Mouse (Mus musculus) spleen, postnatal 10 days (tissue): ENCODE data around the gene Aldh3a2.

ENCODE experiments used
- DNase-seq, 2 experiments: peaks; one replicate each; pipeline ENCODE4 v3.0.0; 2021 to 2022; ENCODE audit warnings: low spot score in 2 of 2

Aldh3a2 gene

GRCm38 (mm10) chr11:61273928-61274327 lies 6.7 kb upstream of the Aldh3a2 start:
- DNase-seq, result no peak

GRCm38 (mm10) chr11:61271612-61272011 lies 4.3 kb upstream of the Aldh3a2 start:
- no peak for DNase-seq

DNA sequence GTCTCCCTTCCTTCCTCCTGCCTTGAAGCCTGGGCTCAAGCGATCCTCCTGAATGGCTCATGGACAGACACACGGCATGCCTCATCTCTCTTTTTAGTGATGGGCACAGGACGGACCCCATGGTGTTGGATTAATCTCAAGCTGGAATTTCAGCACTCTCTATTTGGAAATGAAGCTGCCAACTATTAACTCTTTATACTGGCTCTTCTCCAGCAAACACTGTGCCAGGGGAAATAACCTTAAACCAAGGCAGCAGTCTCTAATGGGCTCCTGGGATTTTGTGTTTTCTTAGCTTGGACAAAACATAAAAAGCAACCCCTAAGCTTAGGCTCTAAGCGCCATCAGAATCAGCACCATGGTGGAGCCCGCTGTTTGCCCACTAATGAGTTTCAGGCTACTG lies 3.1 kb upstream of the Aldh3a2 start:
- no peak for DNase-seq

DNA sequence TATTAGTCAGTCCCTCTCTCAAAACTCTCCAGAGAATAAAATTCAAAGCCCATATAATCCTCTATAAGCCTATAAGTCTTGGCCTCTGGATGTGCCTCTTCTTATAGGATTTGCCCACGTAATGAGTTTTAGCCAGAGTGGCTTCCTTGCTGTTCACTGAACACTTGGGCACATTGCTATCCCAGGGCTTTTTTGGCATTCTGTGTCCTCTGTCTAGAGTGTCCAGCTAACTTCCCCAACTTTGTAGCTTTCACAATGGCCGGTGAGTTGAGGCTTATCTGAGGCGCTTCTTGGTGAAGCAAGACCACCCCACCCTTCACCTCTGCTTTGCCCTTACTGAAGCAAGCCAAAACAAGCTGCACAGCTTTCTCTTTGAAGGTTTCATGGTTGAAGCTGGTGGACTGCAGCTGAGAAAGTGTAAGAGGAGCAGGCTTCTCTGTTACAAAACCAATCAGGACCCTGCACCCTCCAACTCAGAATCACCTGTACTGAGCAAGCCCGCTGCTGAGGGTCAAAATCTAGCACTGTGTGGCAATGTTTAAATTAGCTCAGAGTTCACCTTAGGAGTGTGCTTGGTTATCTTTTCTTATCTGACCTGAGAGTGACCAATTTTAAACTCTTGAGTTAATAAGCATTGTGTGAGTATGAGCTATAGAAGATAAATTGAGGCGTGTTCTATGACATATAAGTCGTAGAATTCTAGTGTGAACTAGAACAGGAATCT lies 1.5 kb upstream of the Aldh3a2 start:
- no peak for DNase-seq

DNA sequence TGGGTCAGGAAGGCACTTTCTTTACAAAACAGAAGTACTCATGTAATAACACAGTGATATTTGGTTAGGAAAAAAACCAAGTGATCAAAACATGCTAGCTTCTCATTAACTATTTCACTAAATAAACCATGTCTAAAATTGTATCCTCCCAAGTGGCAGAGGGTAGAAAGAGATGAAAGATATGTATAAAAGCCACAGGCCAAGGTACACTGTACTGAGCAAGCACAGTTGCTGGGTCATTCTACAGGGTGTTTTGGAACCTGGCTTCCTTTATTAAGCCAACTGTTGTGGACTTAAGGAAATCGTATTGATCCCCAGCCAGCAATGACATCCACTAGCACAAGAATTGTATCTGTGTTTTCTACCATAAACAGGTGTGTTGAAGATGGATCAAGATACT lies 3.4 kb downstream of the Aldh3a2 start:
- no peak for DNase-seq

GRCm38 (mm10) chr11:61262516-61262915 lies 4.7 kb downstream of the Aldh3a2 start:
- no peak for DNase-seq

DNA sequence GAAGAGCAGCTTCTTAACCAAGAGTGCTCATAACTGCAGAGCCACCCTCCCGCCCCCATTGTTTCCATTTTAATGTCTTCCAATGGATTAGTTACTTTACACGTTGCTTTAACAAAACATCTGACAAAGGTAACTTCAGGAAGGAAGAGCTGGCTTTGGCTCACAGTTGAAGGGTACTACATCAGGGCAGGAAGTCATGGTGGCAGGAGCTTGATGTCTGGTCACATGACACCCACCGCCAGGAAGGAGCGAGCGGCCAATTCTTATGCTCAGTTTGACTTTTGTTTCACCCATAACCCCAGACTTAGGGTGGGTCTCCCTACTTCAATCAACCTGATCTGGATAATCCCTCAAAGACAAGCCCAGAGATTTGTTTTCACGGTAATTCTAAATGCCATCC lies 8.2 kb downstream of the Aldh3a2 start:
- DNase-seq, result no peak

DNA sequence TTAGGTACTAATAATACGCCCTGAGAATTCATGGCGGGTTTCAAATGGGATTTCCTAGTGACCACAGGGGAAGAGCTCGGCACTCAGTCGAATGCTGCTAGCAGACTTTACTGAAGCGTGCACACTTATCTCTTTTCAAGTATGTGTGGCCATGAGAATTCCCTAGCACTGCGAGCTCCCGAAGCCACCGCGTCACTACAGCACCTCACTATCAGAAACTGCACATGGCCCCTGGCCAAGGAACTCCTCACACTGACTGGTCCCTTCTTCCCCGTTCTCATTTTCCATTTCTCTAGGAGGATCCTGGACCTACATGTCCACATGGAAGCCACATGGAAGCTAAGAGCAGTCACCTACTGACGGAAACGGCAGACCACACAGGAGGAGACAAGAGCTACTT lies 14.5 kb downstream of the Aldh3a2 start:
- no peak for DNase-seq

GRCm38 (mm10) chr11:61251741-61252140 lies 15.5 kb downstream of the Aldh3a2 start:
- no peak for DNase-seq

GRCm38 (mm10) chr11:61244406-61244805 lies 22.9 kb downstream of the Aldh3a2 start:
- no peak for DNase-seq

DNA sequence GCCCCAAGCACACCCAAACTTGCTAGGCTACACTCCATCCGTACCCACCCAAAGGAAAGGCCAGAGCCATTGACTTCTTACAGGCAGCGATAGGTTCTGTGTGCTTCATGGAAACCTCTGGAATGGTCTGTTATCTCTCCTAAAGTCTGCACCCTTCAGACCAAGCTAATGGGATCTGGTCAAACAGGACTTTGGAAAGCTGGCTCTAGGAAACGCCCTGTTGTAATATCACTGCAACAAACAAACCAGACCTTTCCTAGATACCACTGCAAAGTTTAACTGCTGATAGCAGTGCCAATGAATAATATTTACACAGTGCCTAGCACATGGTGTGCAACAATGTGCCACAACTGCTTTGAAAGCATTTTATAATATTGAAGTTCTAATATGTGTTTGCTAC lies 31.2 kb downstream of the Aldh3a2 start:
- DNase-seq, result no peak

GRCm38 (mm10) chr11:61234174-61234573 lies 33.1 kb downstream of the Aldh3a2 start:
- DNase-seq, result no peak

- peak; percentile 9 to 50 for DNase-seq
These were observed 35.9 kb downstream of the Aldh3a2 start for GRCm38 (mm10) chr11:61231329-61231728.

GRCm38 (mm10) chr11:61228406-61228805 lies 38.9 kb downstream of the Aldh3a2 start:
- DNase-seq, result no peak

GRCm38 (mm10) chr11:61227816-61228215 lies 39.4 kb downstream of the Aldh3a2 start:
- no peak for DNase-seq

DNA sequence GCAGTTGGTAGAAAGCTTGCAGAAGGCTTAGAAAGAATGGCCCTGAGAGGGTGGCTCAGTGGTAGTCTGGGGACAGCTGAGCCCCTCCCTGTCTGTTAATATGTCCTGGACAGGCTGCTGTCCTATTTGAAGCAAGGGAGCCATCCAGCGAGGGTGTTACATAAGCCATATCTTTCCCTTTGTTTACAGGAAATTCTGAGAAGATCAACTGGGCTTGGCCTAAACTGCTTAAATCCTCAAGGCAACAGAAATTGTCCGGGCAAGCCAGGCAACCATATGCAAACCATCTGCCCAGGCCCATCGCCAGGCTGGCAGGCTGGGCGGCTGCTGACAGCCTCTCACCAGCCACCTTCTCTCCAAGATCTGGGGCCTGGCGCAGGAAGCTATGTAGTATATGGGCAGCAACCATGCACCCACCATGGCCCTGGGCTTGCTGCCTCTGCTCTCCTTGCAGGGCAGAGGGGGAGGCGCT lies 41.3 kb downstream of the Aldh3a2 start:
- no peak for DNase-seq

- peak in 1 of 2 experiments; percentile 50 for DNase-seq
These were observed 41.8 kb downstream of the Aldh3a2 start for GRCm38 (mm10) chr11:61225511-61225910.

GRCm38 (mm10) chr11:61224907-61225306 lies 42.4 kb downstream of the Aldh3a2 start:
- no peak for DNase-seq

DNA sequence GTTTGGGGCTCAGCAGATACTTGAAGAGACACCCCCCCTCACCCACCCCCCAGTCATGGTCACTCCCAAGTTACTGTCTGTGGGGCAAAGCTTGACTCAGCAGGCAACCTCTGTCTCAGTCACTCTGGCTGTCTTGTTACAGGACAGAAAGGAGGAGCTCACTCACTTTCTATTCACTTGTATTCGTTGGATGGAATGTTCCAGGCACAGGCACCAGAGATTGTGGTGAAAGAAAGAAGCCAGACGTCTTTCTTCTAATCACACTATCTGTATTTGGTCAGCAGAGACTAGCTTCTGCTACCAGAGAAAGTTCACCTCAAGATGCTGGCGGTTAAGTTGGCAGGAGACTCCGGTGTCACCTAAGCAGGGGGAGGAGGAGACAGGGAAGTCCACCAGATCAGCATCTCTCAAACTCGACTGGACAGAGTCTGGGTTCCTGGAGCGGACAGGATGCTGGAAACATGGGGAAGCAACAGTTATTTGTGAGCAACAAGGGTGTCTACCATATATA lies 43.0 kb downstream of the Aldh3a2 start:
- DNase-seq, result no peak

DNA sequence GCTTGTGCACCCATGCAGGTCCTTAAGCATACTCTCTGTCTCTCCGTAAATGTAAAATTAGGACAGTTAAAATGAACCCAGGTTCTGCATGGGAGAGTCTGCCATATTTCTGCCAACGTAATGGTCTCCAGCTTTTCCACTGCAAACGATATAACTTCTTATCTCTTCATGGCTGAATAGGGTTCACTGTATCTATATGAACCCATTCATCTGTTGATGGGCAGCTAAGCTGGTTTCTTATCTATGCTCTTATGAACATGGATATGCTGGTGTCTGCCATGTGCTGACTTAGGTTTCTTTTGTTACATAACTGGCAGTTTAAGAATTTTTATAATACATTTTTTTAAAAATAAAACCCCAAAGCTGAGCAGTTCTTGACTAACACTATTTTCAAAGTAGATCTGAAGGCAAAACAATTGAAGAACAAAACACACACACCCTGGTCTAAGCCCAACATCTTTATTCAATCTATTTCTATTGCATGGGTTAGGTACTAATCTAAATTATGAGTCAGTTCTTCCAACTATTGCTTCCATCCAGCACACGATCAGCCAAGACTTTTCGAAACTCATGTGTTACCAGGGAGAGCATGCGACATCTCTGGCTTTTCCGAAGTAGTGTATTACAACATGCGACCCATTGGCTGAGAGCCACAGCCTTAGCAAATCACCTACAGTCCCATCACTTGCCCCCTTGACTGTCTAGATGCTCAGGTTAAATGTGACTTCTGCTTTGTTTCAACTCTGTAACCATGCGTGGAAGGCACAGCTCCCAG lies 44.1 kb downstream of the Aldh3a2 start:
- no peak for DNase-seq

DNA sequence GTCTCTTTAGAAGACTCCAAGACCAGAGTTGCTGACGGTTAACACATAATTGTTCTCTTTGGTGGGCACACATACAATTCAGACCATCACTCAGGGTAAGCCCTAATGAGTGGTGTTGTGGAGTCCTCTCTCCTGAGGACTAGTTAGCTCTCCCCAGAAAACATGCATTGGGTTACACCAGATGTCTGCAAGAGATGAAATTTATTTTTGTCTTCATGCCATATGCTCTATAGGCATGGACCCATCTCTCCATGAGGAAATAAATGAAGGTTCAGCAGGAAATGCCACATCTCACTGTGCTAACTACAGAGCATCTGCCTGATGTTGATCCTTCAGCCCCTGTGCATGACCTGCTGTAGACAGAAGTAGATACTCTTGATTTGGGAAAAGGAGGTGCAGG lies 45.3 kb downstream of the Aldh3a2 start:
- no peak for DNase-seq

- DNase-seq, result no peak
These were observed 46.9 kb downstream of the Aldh3a2 start for GRCm38 (mm10) chr11:61220156-61220881.
